In genomic region chr7:19844521-19845171, GRCm38 (mm10) we compare ENCODE assay signal across 18 mouse cellular contexts. TPM values are rescaled to one million over a fixed set of nuclear protein-coding genes. Genes with fewer than 3 reads are reported as not detected.
DNase-seq lines count a peak whose midpoint lies in the region; ATAC-seq and TF ChIP-seq lines count a peak whose summit lies in the region.
"Had no signal": no experiment of that assay in that cellular context is flagged by ENCODE, and none has a peak within 500 bp of the region (broad histone marks: within the 10 kb centered on the region; RNA-seq: fewer than 3 reads in every experiment).

No protein-coding gene starts in this region.

- H3K27me3 ChIP-seq in hindbrain, postnatal 0 days (ENCODE audit: insufficient read depth, low read length): 0 out of 2 replicates have a peak, but pooled peaks cover 6% of the 10 kb centered on the region

- no peaks in the 10 kb centered on the region for H3K4me1 ChIP-seq in hindbrain, postnatal 0 days (ENCODE audit: insufficient read depth, low read length)

- H3K9ac ChIP-seq in hindbrain, postnatal 0 days (replicated peaks; ENCODE audit: low read length): no peak overlapping the region
- H3K9ac ChIP-seq: hindbrain, embryonic 13.5 days had no signal

- H3K4me2 ChIP-seq in hindbrain, postnatal 0 days (ENCODE audit: low read depth, low read length): no peak overlapping the region
- H3K4me2 ChIP-seq: hindbrain, embryonic 13.5 days had no signal

- H3K36me3 ChIP-seq in hindbrain, postnatal 0 days (ENCODE audit: insufficient read depth, low read length): no peaks in the 10 kb centered on the region
- H3K36me3 ChIP-seq: hindbrain, embryonic 13.5 days had no signal

- H3K27ac ChIP-seq in hindbrain, postnatal 0 days: no peak overlapping the region
- H3K27ac ChIP-seq: hindbrain, embryonic 13.5 days had no signal

- DNase-seq in spleen, postnatal 10 days (ENCODE audit: low spot score in 2 of 2): peak; percentile 26 to 47
- DNase-seq in spleen, postnatal 14 days (ENCODE audit: low spot score in 2 of 2): no peak
- DNase-seq in hindbrain, postnatal 0 days (ENCODE audit: low spot score): no peak
- DNase-seq in adrenal gland, adult 18-20 months (ENCODE audit: low spot score in 2 of 2): no peak
- DNase-seq in heart, postnatal 4 days: no peak
- DNase-seq: cerebellum, adult 2 months; left cerebral cortex, postnatal 4 days; retina, postnatal 1 day had no signal

- WGBS in hindbrain, postnatal 0 days: 66% methylated on average over 15 of the region's 15 CpGs

- TF ChIP-seq CTCF in hindbrain, postnatal 0 days (IDR thresholded peaks at IDR 0.05; ENCODE audit: low read depth): no peak

- ATAC-seq in granulocyte monocyte progenitor cell, adult 5-6 weeks (replicated peaks; ENCODE audit: poor library complexity, severe bottlenecking): peak; percentile 72
- peak; percentile 37 for ATAC-seq in neutrophil, adult 5-6 weeks (ENCODE audit: extremely low read depth, insufficient number of reproducible peaks, low FRiP score, poor library complexity, severe bottlenecking)
- ATAC-seq in hindbrain, postnatal 0 days: no peak

- no peaks in the 10 kb centered on the region for H3K9me3 ChIP-seq in hindbrain, postnatal 0 days (ENCODE audit: low read length)
- H3K9me3 ChIP-seq: hindbrain, embryonic 13.5 days had no signal

- no peak overlapping the region for H3K4me3 ChIP-seq in hindbrain, postnatal 0 days (ENCODE audit: low read length)
- H3K4me3 ChIP-seq: hindbrain, embryonic 13.5 days had no signal

RNA-seq across cellular contexts. Expression of gene Gm19345, which starts 7.2 kb away (rescaled TPM):
- not detected in 2 replicates for total RNA-seq in granulocyte monocyte progenitor cell, adult 5-6 weeks (2014; fragmentation: Nextera tagmentation)
- not detected in 2 replicates for total RNA-seq in granulocyte monocyte progenitor cell, adult 5-6 weeks (2017)
- 1.6 TPM in 1 of 2 replicates, not detected in the other for total RNA-seq in neutrophil, adult 5-6 weeks (2017)
- 41.5 and 53.7 TPM in 2 replicates for total RNA-seq in hindbrain, postnatal 0 days (2014; rRNA removed)
- polyA plus RNA-seq in hindbrain, postnatal 0 days (2015; fragmentation: Nextera tagmentation; extraction: Ambion mirVana): 14.6 and 16.1 TPM in 2 replicates
- total RNA-seq in adrenal gland, adult 18-20 months (2021): not detected
- not detected for total RNA-seq in heart, postnatal 4 days (2021)
- total RNA-seq: megakaryocyte-erythroid progenitor cell, adult 5-6 weeks had no signal
- polyA plus RNA-seq: embryonic facial prominence, embryonic 11.5 days; kidney, embryonic 14.5 days; stomach, embryonic 14.5 days had no signal

RNA-seq across cellular contexts. Expression of gene Ceacam16, which starts 16.5 kb away (rescaled TPM):
- total RNA-seq in granulocyte monocyte progenitor cell, adult 5-6 weeks (2014; fragmentation: Nextera tagmentation): not detected in 2 replicates
- 0.56 TPM in 1 of 2 replicates, not detected in the other for total RNA-seq in granulocyte monocyte progenitor cell, adult 5-6 weeks (2017)
- total RNA-seq in neutrophil, adult 5-6 weeks (2017): 3.3 and 5.2 TPM in 2 replicates
- not detected in 2 replicates for total RNA-seq in hindbrain, postnatal 0 days (2014; rRNA removed)
- 0.86 and 0.89 TPM in 2 replicates for polyA plus RNA-seq in hindbrain, postnatal 0 days (2015; fragmentation: Nextera tagmentation; extraction: Ambion mirVana)
- not detected for total RNA-seq in adrenal gland, adult 18-20 months (2021)
- under 1 TPM in 1 of 2 experiments, not detected in 1; 0.38 TPM for total RNA-seq in heart, postnatal 4 days (2021)
- total RNA-seq: layer of hippocampus, adult 8-10 months; left cerebral cortex, postnatal 4 days; megakaryocyte-erythroid progenitor cell, adult 5-6 weeks had no signal
- polyA plus RNA-seq: embryonic facial prominence, embryonic 11.5 days; kidney, embryonic 14.5 days; liver, embryonic 16.5 days; neural tube, embryonic 11.5 days; stomach, embryonic 14.5 days had no signal

RNA-seq across cellular contexts. Expression of gene Bcl3, which starts 22.1 kb away (rescaled TPM):
- 7.5 and 8.5 TPM in 2 replicates for total RNA-seq in granulocyte monocyte progenitor cell, adult 5-6 weeks (2014; fragmentation: Nextera tagmentation)
- total RNA-seq in granulocyte monocyte progenitor cell, adult 5-6 weeks (2017): 0.57 and 1.0 TPM in 2 replicates
- 59.9 and 60.2 TPM in 2 replicates for total RNA-seq in neutrophil, adult 5-6 weeks (2017)
- 0.40 and 0.89 TPM in 2 replicates for total RNA-seq in hindbrain, postnatal 0 days (2014; rRNA removed)
- polyA plus RNA-seq in hindbrain, postnatal 0 days (2015; fragmentation: Nextera tagmentation; extraction: Ambion mirVana): 0.66 and 1.1 TPM in 2 replicates
- 10 to 100 TPM; 21.9 to 34.8 TPM for total RNA-seq in adrenal gland, adult 18-20 months (2021)
- 1 to 10 TPM; 4.0 TPM for total RNA-seq in heart, postnatal 4 days (2021)
- total RNA-seq: megakaryocyte-erythroid progenitor cell, adult 5-6 weeks had no signal

RNA-seq across cellular contexts. Expression of gene Ceacam19, which starts 43.1 kb away (rescaled TPM):
- total RNA-seq in granulocyte monocyte progenitor cell, adult 5-6 weeks (2014; fragmentation: Nextera tagmentation): not detected in 2 replicates
- not detected in 2 replicates for total RNA-seq in granulocyte monocyte progenitor cell, adult 5-6 weeks (2017)
- 0.47 TPM in 1 of 2 replicates, not detected in the other for total RNA-seq in neutrophil, adult 5-6 weeks (2017)
- not detected in 2 replicates for total RNA-seq in hindbrain, postnatal 0 days (2014; rRNA removed)
- not detected in 2 replicates for polyA plus RNA-seq in hindbrain, postnatal 0 days (2015; fragmentation: Nextera tagmentation; extraction: Ambion mirVana)
- total RNA-seq in adrenal gland, adult 18-20 months (2021): not detected
- not detected for total RNA-seq in heart, postnatal 4 days (2021)
- total RNA-seq: layer of hippocampus, adult 8-10 months; left cerebral cortex, postnatal 4 days; megakaryocyte-erythroid progenitor cell, adult 5-6 weeks had no signal
- polyA plus RNA-seq: cerebellum, adult 2 months; embryonic facial prominence, embryonic 11.5 days; hindbrain, embryonic 13.5 days; kidney, embryonic 14.5 days; liver, embryonic 16.5 days; neural tube, embryonic 11.5 days had no signal

RNA-seq across cellular contexts. Expression of gene Cblc, which starts 48.0 kb away (rescaled TPM):
- not detected in 2 replicates for total RNA-seq in granulocyte monocyte progenitor cell, adult 5-6 weeks (2014; fragmentation: Nextera tagmentation)
- total RNA-seq in granulocyte monocyte progenitor cell, adult 5-6 weeks (2017): not detected in 2 replicates
- total RNA-seq in neutrophil, adult 5-6 weeks (2017): 1.4 and 3.6 TPM in 2 replicates
- not detected in 2 replicates for total RNA-seq in hindbrain, postnatal 0 days (2014; rRNA removed)
- polyA plus RNA-seq in hindbrain, postnatal 0 days (2015; fragmentation: Nextera tagmentation; extraction: Ambion mirVana): 0.46 and 0.55 TPM in 2 replicates
- under 1 TPM in 1 of 2 experiments, not detected in 1; 0.64 TPM for total RNA-seq in adrenal gland, adult 18-20 months (2021)
- not detected for total RNA-seq in heart, postnatal 4 days (2021)
- total RNA-seq: layer of hippocampus, adult 8-10 months; megakaryocyte-erythroid progenitor cell, adult 5-6 weeks had no signal
- polyA plus RNA-seq: cerebellum, adult 2 months; hindbrain, embryonic 13.5 days had no signal

Comparison
In these comparisons a context has a peak if more than half of its experiments do, and no peak if none do; other contexts are left out.
1. DNase-seq: peak in spleen, postnatal 10 days (2 of 2); none in spleen, postnatal 14 days (0 of 2), hindbrain, postnatal 0 days (single experiment), adrenal gland, adult 18-20 months (0 of 2) and heart, postnatal 4 days (single experiment).
2. RNA of gene Gm19345, which starts 7.2 kb away (total RNA-seq): 41.5 to 53.7 TPM in hindbrain, postnatal 0 days; 1.6 TPM in neutrophil, adult 5-6 weeks, not detected in granulocyte monocyte progenitor cell, adult 5-6 weeks, not detected in adrenal gland, adult 18-20 months and not detected in heart, postnatal 4 days; every median in the first group is over 10 times any median in the second.